Mouse (Mus musculus) forebrain, postnatal 0 days (tissue): Measurements from ENCODE around the gene Dennd5a. TPM values are rescaled to one million over a fixed set of nuclear protein-coding genes. Genes with fewer than 3 reads are reported as not detected.

Experiments
- ATAC-seq: fragments of 200-750 bp; cut with Nextera tagmentation; 2 replicates; pipeline ENCODE4 v1.8.0; 2017; ENCODE audit warnings: mild to moderate bottlenecking, moderate library complexity
- DNase-seq: peaks from one replicate; pipeline ENCODE4 v3.0.0-alpha.2; 2015
- H3K27ac ChIP-seq: fragments of 300-500 bp; sonication (generic); 2 replicates; pipeline ENCODE4 v1.5.1; 2014; ENCODE audit warnings: low read depth, mild to moderate bottlenecking, antibody characterized with exemption, low read length, moderate library complexity, mixed read lengths
- H3K27me3 ChIP-seq: fragments of 300-500 bp; sonication (generic); 2 replicates; pipeline ENCODE4 v1.6.1; 2014; ENCODE audit warnings: mild to moderate bottlenecking, low read length, mixed read lengths; ENCODE audit not compliant: insufficient read depth
- H3K36me3 ChIP-seq: fragments of 300-500 bp; sonication (generic); 2 replicates; pipeline ENCODE4 v1.6.1; 2014; ENCODE audit warnings: mild to moderate bottlenecking, moderate library complexity; ENCODE audit not compliant: insufficient read depth
- H3K4me1 ChIP-seq: fragments of 300-500 bp; sonication (generic); 2 replicates; pipeline ENCODE4 v1.6.1; 2014; ENCODE audit warnings: antibody characterized with exemption; ENCODE audit not compliant: insufficient read depth
- H3K4me2 ChIP-seq: fragments of 300-500 bp; sonication (generic); 2 replicates; pipeline ENCODE4 v1.6.1; 2014; ENCODE audit warnings: low read depth, mild to moderate bottlenecking, moderate library complexity
- H3K4me3 ChIP-seq: fragments of 300-500 bp; sonication (generic); 2 replicates; pipeline ENCODE4 v1.5.1; 2014; ENCODE audit warnings: low read depth, low read length, mixed read lengths
- H3K9ac ChIP-seq: fragments of 300-500 bp; sonication (generic); 2 replicates; pipeline ENCODE4 v1.6.1; 2014; ENCODE audit warnings: mild to moderate bottlenecking
- H3K9me3 ChIP-seq: fragments of 300-500 bp; sonication (generic); 2 replicates; pipeline ENCODE4 v1.6.1; 2016; ENCODE audit warnings: low read length
- CTCF ChIP-seq: sonication (generic); IDR thresholded peaks from 2 replicates; pipeline ENCODE4 v1.5.1; 2016; ENCODE audit warnings: antibody characterized with exemption, control low read depth, low read depth
- WGBS: fragments of 180-500 bp; shearing (Covaris S2); extraction: QIAGEN DNeasy Blood & Tissue Kit; methylation state at CpG from one replicate; pipeline ENCODE4 v1.1.7; 2014; 5-methylcytosine and 5-hydroxymethylcytosine counted together
- polyA plus RNA-seq: library from polyadenylated mRNA; unstranded; fragments of >200 nt; fragmentation: Nextera tagmentation; extraction: Ambion mirVana; gene quantifications from 2 replicates; pipeline ENCODE4 v1.2.1, GENCODE M21; 2015
- total RNA-seq: library from RNA; depleted of rRNA; stranded (reverse); fragments of >200 nt; gene quantifications from 2 replicates; pipeline ENCODE4 v1.2.3, GENCODE M21; 2014

Gene Dennd5a
- total and polyA plus RNA-seq, 2 experiments from 2014 or later = 28.0 to 156 TPM

- Histone ChIP-seq H3K9me3 (no peaks in the 10 kb centered on the region), H3K4me2 (no peak overlapping the region), H3K27me3 (no peaks in the 10 kb centered on the region), H3K9ac (no peak overlapping the region), H3K4me3 (no peak overlapping the region), H3K4me1 (no peaks in the 10 kb centered on the region), H3K36me3 (peaks cover 96% of the 10 kb centered on the region), H3K27ac (no peak overlapping the region)
- no peak for ATAC-seq
- DNase-seq = no peak
- TF ChIP-seq CTCF = no peak
- WGBS = 92% methylated on average over 9 of the region's 9 CpGs
Measured at GRCm38 (mm10) chr7:109900921-109901320, 59.3 kb downstream of the Dennd5a start.

- peaks cover 96% of the 10 kb centered on the region for H3K36me3 ChIP-seq
- no peaks in the 10 kb centered on the region for H3K9me3 ChIP-seq
- ATAC-seq (no peak), DNase-seq (no peak)
- no peak overlapping the region for H3K27ac ChIP-seq
- no peaks in the 10 kb centered on the region for H3K27me3 ChIP-seq
- no peak overlapping the region for H3K4me2 ChIP-seq
- no peak for TF ChIP-seq CTCF
- no peaks in the 10 kb centered on the region for H3K4me1 ChIP-seq
- no peak overlapping the region for H3K9ac ChIP-seq
- no peak overlapping the region for H3K4me3 ChIP-seq
Measured at GRCm38 (mm10) chr7:109898911-109899310, 61.4 kb downstream of the Dennd5a start.

- Histone ChIP-seq H3K4me3 (no peak overlapping the region), H3K4me2 (no peak overlapping the region), H3K27me3 (no peaks in the 10 kb centered on the region), H3K27ac (no peak overlapping the region), H3K9ac (no peak overlapping the region), H3K36me3 (peaks cover 59% of the 10 kb centered on the region), H3K4me1 (no peaks in the 10 kb centered on the region), H3K9me3 (no peaks in the 10 kb centered on the region)
- peak; percentile 72 for ATAC-seq
- whole genome bisulfite sequencing = 38% methylated on average over 3 of the region's 3 CpGs
- peak; percentile 89 for TF ChIP-seq CTCF
- peak; percentile 80 for DNase-seq
Measured at GRCm38 (mm10) chr7:109892530-109892929, 67.7 kb downstream of the Dennd5a start.

GRCm38 (mm10) chr7:109891786-109892185 lies 68.5 kb downstream of the Dennd5a start:
- H3K27ac ChIP-seq = no peak overlapping the region
- no peaks in the 10 kb centered on the region for H3K27me3 ChIP-seq
- peaks cover 52% of the 10 kb centered on the region for H3K36me3 ChIP-seq
- TF ChIP-seq CTCF = no peak
- H3K4me2 ChIP-seq = no peak overlapping the region
- WGBS = 92% methylated on average over 4 of the region's 4 CpGs
- no peak overlapping the region for H3K4me3 ChIP-seq
- H3K9ac ChIP-seq = no peak overlapping the region
- H3K4me1 ChIP-seq = no peaks in the 10 kb centered on the region
- DNase-seq = no peak
- no peaks in the 10 kb centered on the region for H3K9me3 ChIP-seq
- ATAC-seq = no peak

GRCm38 (mm10) chr7:109890256-109890655 lies 70.0 kb downstream of the Dennd5a start:
- Histone ChIP-seq H3K36me3 (peaks cover 36% of the 10 kb centered on the region), H3K27me3 (no peaks in the 10 kb centered on the region), H3K27ac (no peak overlapping the region), H3K4me3 (no peak overlapping the region), H3K9me3 (no peaks in the 10 kb centered on the region), H3K4me2 (no peak overlapping the region), H3K9ac (no peak overlapping the region), H3K4me1 (no peaks in the 10 kb centered on the region)
- ATAC-seq (no peak), DNase-seq (no peak)
- no peak for TF ChIP-seq CTCF
- WGBS = 85% methylated on average over 2 of the region's 2 CpGs

GRCm38 (mm10) chr7:109889300-109889699 lies 71.0 kb downstream of the Dennd5a start:
- TF ChIP-seq CTCF = no peak
- Histone ChIP-seq H3K27me3 (no peaks in the 10 kb centered on the region), H3K4me2 (no peak overlapping the region), H3K4me3 (no peak overlapping the region), H3K9me3 (no peaks in the 10 kb centered on the region), H3K9ac (no peak overlapping the region), H3K36me3 (peaks cover 27% of the 10 kb centered on the region), H3K4me1 (no peaks in the 10 kb centered on the region), H3K27ac (no peak overlapping the region)
- ATAC-seq (no peak), DNase-seq (no peak)
- 85% methylated on average over 5 of the region's 5 CpGs for WGBS

GRCm38 (mm10) chr7:109886249-109886648 lies 74.0 kb downstream of the Dennd5a start:
- no peak for TF ChIP-seq CTCF
- 86% methylated on average over 1 of the region's 1 CpGs for WGBS
- no peak overlapping the region for H3K4me3 ChIP-seq
- no peak overlapping the region for H3K9ac ChIP-seq
- peaks cover 8% of the 10 kb centered on the region for H3K36me3 ChIP-seq
- no peak overlapping the region for H3K4me2 ChIP-seq
- no peak for ATAC-seq
- H3K9me3 ChIP-seq = no peaks in the 10 kb centered on the region
- DNase-seq = no peak
- no peak overlapping the region for H3K27ac ChIP-seq
- no peaks in the 10 kb centered on the region for H3K4me1 ChIP-seq
- H3K27me3 ChIP-seq = no peaks in the 10 kb centered on the region

- no peak overlapping the region for H3K4me2 ChIP-seq
- no peaks in the 10 kb centered on the region for H3K36me3 ChIP-seq
- no peak overlapping the region for H3K27ac ChIP-seq
- no peak overlapping the region for H3K9ac ChIP-seq
- TF ChIP-seq CTCF = no peak
- no peak for ATAC-seq
- no peak overlapping the region for H3K4me3 ChIP-seq
- no peaks in the 10 kb centered on the region for H3K4me1 ChIP-seq
- DNase-seq = no peak
- 98% methylated on average over 2 of the region's 2 CpGs for WGBS
- H3K9me3 ChIP-seq = no peaks in the 10 kb centered on the region
- no peaks in the 10 kb centered on the region for H3K27me3 ChIP-seq
Measured at GRCm38 (mm10) chr7:109882574-109882973, 77.7 kb downstream of the Dennd5a start.
